Mouse (Mus musculus) erythroblast, embryonic 14.5 days (primary cell): Measurements from ENCODE around the gene Inf2.

Experiments
- GATA1 ChIP-seq: IDR thresholded peaks from 2 replicates; pipeline ENCODE4 v1.6.1; 2012; ENCODE audit warnings: low read length, inconsistent platforms, mixed read lengths
- TAL1 ChIP-seq: IDR thresholded peaks from 3 replicates; pipeline ENCODE4 v1.6.1; 2012; ENCODE audit warnings: low read length, inconsistent platforms, mixed read lengths

- TF ChIP-seq GATA1 = no peak
- TF ChIP-seq TAL1 = no peak
Measured at GRCm38 (mm10) chr12:112644855-112645506, 56.4 kb downstream of the Inf2 start.
